Mouse (Mus musculus) heart, postnatal 10 days (tissue): ENCODE measurements at regions not wholly inside any gene's neighbourhood (a gene's known extent, or its start where the extent isn't known, plus 50 kb on each side); places are given as distances from the start of the nearest gene placed in this dataset.

Source experiments
- DNase-seq, 2 experiments: peaks; one replicate each; pipeline ENCODE4 v3.0.0; 2021
- intact Hi-C: fragments of 180-260 bp; cut with DNase I; formaldehyde crosslinking; loops from one replicate; pipeline ENCODE4 v1.15.1; 2025

- intact Hi-C loops = no loop called here
- no peak for DNase-seq
These were observed 74.1 kb upstream of the Auts2 start for GRCm38 (mm10) chr5:132617241-132617640.

- intact Hi-C loops = no loop called here
- DNase-seq = no peak
These were observed 66.1 kb upstream of the Auts2 start for GRCm38 (mm10) chr5:132609251-132609650.

GRCm38 (mm10) chr5:132606216-132606615 lies 63.1 kb upstream of the Auts2 start:
- no peak for DNase-seq
- intact Hi-C loops = no loop called here

- intact Hi-C loops = no loop called here
- no peak for DNase-seq
These were observed 51.7 kb upstream of the Auts2 start for GRCm38 (mm10) chr5:132594796-132595195.
